Mouse (Mus musculus): Measurements from ENCODE around the gene Rabgef1.

Gene Rabgef1

DNA sequence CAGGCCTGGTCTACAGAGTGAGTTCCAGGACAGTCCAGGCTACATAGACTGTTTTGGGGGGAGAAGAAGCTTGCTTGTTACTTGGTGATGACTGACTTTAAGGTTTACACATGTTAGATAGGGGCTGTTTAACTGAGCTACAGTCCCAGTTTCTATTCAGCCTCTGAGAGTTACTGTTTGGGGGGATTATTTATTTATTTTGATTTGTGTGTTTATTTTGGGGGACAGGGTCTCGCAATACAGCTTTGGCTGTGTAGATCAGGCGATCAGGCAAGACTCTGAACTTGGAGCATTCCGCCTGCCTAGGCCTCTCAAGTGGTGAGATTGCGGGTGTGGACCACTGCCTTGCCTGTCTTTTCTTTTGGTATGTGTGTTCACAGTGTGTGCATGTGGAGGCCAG lies 1.4 kb downstream of the Rabgef1 start:
- DNase-seq, result no peak

DNA sequence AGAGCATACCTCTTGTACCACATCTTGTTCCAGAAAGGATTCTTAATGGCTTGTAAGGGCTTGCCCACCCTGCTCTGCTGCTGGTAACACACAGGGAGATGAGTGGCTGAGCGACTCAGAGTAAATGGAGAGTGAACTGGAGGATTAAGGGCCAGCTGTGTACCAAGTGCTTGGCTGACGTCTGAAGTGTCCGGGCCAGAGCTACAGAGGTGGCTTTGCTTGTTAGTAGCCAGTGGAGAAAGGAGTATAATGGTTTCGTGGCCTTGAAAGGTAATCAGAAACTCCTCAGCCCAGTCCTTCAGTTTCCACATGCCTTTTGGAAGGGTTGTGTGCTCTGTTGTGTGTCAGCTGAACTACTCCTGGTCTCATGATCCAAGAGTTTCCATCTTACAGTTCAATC lies 6.3 kb downstream of the Rabgef1 start:
- DNase-seq, result peak; percentile 66

DNA sequence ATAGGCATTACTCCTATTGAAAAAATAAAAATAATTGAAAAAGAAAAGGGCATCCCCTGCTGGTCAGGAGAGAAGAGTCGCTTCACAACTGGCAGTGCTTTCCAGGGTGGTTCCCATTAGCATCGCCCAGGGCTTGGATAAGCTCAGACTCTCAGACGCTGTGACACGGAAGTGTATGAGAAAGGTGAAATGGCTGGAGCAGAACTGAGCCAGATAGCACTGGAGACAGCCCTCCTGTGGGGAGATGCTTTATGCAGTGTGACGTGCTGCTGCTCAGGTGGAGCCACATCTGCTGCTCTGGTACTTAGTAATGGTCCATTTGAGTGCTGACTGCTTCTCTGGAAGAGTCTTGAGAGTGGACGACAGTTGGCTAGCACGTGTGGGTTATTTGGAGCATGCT lies 8.8 kb downstream of the Rabgef1 start:
- DNase-seq, result no peak

DNA sequence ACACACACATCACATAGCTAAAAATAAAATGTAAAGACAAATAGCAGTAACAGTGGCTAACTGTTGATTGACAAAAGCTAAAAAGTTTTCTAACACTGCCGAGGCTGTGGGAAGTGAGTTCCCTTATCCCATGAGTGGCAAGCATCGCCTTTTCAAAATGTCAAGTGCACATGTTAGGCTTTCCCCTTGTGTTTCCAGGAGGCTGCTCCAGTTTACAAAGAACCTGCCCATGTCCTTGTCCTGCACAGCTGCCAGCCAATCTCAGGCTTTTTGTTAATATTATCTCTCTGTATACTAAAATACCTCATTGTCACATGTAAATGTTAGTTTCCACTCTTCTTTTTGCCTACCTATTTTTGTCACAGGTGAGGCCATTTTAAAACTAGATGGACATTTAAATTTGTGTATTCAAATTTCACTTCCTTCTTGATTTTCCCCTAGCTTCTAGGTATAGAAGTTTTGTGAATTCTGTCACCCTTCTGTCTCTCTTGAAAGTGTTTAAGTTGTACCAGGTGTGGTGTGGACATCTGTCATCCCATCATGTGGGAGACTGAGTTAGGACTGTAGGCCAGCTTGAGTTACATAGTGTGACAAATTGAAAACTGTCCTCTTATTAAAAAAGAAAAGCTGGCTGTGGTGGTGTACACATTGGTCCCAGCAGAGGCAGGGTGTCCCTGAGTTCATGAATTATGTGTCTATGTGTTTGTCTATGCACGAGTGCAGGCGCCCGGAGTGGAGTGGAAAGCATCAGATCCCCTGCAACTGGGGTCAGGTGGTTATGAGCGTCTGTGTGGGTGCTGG lies 10.3 kb downstream of the Rabgef1 start:
- DNase-seq, result no peak

DNA sequence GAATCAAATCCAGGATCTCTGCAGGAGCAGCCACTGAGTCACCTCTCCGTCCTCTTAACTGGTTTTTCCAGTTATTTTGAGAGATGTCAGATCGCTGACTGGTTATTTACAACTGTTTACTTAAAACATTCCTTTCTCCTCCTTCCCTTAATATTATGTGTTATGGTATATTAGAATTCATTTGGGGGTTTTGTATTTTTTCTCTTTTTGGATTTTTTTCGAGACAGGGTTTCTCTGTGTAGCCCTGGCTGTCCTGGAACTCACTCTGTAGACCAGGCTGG lies 10.9 kb downstream of the Rabgef1 start:
- DNase-seq, result no peak

DNA sequence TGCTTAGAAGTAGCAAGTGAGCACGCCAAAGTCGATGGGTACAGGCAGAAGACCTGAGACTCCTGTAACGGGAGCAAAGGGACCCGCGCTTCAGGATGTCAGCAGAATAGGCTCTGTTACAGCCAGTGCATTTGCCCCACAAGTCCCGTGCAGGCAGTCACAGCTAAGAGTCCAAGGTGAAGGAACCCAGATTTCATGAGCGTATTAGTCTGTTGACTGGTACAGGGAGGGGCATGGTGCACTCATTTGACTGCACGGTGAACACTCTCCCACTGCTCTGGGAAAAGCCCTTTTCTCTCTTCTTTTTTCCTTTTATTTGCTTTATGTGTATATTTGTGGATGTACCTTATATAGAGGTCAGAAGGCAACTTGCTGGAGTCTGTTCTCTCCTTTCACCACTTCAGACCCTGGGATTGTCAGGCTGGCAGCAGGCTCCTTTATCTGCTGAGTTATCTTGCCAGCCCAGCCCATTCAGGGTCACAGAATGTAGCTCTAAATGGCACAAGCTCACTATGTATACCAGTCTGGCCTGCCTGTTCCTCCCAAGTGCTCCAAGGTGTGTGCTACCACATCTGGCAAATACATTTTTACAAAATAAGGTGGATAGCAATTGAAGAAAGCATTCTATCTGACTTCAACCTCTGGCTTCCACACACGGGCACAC lies 12.7 kb downstream of the Rabgef1 start:
- DNase-seq, result no peak

DNA sequence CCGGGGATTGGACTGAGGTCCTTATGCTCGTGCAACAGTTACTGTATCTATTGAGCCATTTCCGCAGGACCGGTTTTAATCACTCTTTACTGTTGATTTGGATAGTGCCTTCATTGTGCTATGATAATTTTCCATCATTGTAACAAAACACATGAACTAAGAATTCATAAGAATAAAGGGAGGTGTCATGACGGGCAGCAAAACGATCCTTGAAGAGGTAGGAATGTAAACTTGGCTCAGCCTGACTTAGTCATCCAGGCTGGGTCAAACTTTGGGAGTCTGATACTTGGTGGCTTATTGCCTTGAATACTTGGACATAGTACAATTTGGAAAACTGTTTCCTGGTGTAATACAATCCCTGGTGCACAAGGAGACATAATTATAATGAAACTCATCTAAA lies 13.7 kb downstream of the Rabgef1 start:
- DNase-seq, result no peak

DNA sequence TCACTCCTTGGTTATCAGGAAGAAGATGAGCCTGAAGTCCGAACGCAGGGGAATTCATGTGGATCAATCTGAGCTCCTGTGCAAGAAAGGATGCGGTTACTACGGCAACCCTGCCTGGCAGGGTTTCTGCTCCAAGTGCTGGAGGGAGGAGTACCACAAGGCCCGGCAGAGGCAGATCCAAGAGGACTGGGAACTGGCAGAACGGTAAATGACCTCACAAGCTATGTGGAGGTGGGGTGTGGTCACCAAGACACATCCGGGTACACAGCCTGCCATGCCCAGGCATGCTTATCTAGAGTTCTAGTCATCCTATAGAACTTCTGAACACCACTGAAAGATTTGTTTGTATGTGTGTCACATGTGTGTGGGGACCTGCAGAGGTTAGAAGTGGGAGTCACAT lies 15.8 kb downstream of the Rabgef1 start:
- DNase-seq, result no peak

DNA sequence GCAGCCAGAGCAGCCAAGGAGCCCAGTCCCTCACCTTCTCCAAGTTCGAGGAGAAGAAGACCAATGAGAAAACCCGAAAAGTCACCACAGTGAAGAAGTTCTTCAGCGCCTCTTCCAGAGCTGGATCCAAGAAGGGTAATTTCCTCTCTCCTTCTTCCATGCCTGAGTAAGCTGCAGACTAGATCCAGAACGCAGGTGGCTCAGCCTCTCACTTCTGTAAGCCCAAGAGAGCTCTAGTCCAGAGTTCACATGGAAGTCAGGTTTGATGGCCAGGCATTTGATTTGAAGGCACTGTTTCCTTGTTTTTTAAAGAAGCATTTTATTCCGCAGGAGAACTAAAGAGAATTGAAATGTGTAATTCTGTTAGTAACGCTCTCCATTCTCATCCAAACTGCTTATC lies 19.3 kb downstream of the Rabgef1 start:
- no peak for DNase-seq

DNA sequence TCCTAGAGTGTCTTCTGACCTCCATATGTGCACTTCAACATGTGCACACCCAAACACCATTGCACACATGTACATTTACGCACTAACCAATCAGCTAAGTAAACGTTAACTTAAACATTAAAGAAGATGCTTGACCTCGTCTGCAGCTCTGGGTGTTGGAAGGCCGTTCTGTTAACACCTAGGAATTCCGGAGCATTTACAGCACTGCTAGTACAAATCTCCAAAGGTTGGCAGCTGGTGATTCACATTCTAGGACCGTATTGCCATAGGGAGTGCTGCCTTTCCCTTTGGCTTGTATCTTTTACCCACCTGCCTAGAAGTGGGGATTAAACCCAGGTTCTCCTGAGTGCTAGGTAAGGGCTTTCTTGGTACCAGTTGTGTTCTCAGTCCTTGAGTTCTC lies 20.3 kb downstream of the Rabgef1 start:
- no peak for DNase-seq

DNA sequence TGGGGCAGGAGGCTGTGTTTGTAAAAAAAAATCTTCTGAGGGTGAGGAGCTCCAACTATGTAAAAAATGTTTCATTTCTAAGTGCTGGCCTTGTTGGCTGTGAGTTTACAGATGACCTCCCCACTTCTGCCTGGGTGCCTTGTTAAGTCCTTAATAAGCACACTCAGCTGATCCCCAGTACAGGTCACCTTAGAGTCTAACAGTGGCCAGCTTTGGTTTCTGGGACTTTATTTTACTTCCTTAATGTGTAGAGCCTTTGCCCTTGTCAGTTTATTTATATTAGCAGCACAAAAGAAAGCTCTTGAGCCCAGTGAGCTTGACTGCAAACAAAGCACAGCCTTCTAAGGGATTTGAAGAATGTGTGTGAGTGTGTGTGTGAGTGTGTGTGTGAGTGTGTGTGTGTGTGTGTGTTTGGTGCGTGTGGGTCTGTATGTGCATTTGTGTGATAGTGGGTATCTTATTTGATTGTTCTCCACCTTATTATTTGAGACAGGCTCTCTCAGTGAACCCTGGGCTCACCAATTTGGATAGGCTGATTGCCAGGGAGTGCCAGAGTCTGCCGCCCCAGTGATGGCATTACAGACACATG lies 20.9 kb downstream of the Rabgef1 start:
- DNase-seq, result peak; percentile 82

DNA sequence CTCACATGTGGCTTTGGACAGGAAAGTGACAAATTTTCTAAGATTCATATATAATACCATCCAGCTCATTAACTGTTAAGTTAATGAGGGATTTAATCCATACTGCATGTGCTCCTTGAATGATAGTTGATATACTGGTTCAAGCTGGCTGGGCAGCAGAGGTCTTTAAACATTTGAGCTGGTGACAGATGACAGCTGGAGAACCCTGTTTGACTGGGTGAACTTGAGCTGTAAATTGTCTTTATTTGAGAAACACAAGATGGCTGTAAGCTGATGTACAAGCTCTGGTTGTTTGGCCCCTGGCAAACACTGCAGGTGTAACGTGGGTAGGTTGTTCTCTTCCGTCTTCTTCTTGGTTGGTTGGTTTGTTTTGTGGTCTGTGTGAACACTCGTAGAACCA lies 22.2 kb downstream of the Rabgef1 start:
- DNase-seq, result no peak

DNA sequence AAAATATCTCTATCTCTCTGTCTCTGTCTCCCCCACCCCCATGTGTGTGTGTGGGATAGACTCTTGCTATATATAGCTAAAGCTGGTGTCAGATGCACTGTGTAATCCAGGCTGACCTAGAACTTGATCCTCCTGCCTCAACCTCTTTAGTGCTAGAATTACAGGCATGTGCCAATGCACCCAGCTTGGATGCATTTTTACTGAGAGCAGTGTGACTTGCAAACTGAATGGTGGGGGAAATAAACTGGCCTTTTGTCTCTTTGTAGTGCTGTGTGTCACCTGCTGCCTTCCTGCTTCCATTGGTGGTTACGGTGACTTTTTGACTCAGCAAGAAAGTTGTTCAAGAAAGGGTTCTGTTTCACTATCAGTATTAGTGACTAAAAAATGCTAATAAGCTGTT lies 24.7 kb downstream of the Rabgef1 start:
- no peak for DNase-seq

DNA sequence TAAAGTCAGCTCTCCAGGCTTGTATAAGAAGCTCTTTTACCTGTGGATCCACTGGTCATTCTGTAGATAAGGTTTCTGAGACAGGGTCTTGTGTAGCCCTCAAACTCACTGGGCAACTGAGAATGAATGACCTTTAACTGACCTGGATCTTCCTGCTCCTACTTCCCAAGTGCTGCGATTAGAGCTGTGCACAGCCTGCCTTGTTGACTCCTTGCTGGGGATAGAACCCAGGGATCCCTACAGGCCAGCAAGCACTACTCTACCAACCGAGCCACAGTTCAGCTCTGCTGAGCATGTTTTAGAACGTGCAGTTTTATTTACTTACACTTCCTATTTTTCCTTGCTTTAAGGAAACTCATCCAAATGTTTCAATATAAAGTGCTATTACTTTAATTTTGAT lies 25.9 kb downstream of the Rabgef1 start:
- no peak for DNase-seq

DNA sequence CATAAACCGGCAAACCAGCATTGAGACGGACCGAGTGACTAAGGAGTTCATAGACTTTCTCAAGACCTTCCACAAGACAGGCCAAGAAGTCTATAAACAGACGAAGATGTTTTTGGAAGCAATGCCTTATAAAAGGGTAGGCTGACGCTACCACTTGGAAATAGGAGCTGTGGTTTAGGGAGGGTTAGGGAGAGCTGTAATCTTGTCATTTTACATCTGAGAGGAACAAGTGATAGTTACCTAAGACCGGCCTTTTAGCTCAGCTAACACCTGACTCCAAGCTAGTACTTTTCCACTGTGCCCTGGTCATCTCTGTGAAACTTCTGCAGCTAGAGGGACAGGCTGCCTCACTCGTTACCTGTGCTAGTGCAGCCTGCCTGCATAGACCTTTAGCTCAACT lies 26.4 kb downstream of the Rabgef1 start:
- no peak for DNase-seq

DNA sequence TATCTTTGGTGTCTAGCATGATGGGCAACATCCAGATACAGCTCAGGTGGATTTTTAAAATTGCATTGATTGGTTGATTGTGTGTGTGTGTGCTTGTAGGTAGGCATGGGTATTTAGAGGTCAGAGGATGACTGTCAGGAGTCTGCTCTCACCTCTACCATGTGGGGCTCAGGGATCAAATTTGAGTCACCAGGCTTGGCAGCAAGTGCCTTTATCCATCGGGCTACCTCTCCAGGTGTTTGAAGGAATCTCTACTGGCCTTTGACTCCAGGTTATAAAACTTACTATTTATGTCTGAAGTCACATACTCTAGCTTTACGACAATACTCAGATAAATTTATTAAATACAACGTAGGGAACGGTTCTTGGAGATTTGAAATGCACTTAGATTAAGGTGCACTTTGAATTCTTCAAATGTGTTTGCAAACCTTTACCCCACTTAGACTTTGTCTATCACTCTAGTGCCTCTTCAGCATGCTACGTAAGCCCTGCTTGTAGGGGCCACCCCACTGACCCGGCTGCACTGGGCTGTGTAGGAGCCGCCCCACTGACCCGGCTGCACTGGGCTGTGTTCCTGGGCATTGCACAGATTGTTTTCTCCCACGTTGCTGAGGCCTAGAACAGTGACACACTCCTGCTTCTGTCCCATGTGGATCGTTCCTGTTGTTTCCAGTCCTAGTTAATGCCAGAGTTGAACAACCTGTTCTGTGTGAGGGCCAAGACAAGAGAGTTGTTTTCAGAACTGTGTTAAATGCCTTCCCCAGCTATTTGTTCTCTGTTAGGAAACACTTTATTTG lies 28.8 kb downstream of the Rabgef1 start:
- peak; percentile 81 for DNase-seq

DNA sequence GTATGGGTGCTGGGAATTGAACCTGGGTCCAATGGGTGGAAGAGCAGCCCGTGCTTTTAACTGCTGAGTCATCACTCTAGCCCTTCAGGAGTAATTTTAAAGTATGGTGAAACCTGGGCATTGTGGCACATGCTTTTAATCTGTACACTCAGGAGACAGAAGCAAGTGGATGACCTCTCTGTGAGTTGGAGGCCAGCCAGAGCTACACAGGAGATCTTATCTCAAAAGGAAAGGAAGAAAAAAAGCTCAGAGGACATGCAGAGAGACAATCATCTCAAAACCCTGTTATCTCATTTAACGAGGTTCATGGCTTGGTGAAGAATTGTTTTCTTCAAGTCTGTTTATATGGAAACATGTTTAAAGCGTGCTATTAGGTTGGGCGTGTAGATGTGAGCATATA lies 32.4 kb downstream of the Rabgef1 start:
- no peak for DNase-seq

DNA sequence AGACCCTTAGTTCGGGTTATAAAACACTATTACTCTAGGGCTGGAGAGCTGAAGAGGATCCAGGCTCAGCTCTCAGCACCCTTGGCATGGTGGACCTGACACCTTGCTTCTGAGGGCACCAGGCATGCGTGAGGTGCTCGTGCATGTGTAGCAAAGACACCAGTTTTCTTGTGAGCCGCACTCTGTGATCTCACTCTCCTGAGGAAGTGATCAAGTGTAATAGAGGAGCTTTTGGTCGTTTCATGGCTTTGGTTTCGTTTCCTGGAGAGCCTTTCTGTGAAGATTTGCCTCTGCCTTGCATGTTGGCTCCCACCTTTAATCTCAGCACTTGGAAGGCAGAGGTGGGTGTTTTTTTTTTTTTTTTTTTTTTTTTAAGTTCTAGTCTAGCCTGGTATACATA lies 33.0 kb downstream of the Rabgef1 start:
- DNase-seq, result no peak

DNA sequence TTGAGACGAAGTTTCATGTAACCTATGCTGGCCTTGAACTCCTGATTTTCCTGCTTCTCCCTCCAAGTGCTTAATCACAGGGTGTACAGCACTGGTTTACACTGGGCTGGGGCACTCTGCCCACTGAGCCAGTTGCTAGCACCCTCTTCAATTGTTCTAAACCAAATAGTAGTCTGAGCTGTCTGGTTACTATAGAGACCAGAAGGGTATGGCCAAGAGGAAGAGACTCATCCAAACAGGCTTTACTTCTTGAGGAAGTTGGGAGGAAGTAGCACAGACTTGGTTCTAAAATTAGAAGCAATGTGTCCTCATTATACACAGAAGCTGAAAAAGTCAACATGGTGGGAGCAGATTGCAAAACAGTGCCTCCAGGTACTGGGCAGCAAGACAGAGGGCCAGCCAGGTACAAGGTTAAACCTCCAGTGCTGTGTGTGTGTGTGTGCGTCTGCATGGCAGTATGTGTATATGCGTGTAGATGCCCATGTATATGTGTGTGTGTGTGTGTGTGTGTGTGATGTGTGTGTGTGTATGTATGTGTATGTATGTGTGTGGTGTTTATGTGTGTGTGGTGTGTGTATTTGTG lies 33.9 kb downstream of the Rabgef1 start:
- DNase-seq, result no peak

DNA sequence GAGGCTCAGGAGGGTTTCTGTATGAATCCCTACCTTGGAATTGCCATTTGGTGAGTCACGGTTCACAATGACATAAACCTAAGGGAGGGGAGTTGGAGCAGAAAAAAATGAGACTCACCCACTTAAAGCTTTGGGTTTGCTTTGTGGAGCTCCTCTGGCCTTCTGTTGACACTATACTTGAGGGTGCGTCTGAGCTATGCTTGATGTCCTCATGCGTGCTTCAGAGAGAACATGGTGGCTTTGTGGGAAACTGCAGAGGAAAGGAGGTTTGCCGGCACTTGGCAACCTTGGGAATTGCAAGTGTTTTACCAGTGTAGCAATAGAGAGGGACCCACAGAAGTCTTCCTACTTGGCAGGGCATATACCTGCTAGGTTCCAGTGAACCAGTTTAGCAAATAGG lies 35.7 kb downstream of the Rabgef1 start:
- peak; percentile 70 for DNase-seq

DNA sequence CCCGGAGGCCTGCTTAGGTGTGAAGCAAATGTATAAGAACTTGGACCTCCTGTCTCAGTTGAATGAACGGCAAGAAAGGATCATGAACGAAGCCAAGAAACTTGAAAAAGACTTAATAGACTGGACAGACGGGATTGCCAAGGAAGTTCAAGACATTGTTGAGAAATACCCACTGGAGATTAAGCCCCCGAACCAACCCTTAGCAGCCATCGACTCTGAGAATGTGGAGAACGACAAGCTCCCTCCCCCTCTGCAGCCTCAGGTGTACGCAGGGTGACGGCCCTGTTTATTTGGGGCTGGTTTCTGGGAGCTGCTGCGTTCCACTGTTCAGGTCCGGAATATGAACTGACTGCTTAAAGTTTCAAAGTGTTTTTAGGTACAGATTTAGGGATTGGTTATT lies 41.4 kb downstream of the Rabgef1 start:
- DNase-seq, result peak; percentile 20

DNA sequence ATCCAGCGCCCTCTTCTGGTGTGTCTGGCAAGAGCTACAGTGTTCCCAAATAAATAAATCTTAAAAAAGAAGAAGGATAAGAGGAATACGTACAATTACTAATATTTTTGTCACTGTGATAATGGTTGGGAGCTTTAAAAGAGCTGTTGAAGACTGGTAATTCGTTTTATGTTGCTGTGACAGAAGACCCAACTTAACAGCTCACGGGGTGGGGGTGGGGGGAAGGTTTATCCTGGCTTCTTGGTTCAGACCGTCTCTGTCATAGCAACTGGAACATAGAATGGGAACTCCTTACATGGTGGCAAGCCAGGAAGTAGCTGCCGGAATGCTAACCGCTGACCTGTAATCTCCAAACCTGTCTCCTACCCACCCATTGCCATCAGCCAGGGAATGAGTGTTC lies 45.2 kb downstream of the Rabgef1 start, which contains the start of gene Tmem248:
Tmem248 (plus strand) TSS at position 301 of the 400 bp plus-strand sequence.
- DNase-seq, result no peak

DNA sequence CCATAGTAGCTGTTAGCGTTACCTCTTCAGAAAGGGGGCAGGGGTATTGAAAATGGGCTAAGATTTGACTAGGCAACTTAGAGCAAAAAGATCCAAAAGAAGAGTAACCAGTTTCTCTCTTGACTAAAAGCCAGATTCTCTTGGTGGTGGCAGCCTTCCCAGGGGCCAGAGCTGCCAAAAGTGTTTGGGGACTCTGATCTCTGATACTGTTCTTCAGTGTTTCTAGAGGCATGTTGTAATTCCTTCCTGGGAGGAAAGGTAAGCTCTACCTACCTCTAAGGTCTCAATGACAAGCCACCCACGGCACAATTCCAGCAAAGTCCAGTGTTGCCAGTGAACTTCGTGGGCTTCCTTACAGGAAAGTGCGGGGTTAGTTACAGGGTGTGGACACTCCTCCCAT lies 45.8 kb downstream of the Rabgef1 start:
- peak; percentile 41 for DNase-seq
